Mouse (Mus musculus) heart, postnatal 0 days (tissue): ENCODE measurements around the gene Scamp5.

Experiments used
- CTCF ChIP-seq: IDR thresholded peaks from 2 replicates; pipeline ENCODE4 v1.5.1; 2016; ENCODE audit warnings: antibody characterized with exemption, control low read depth, low read depth
- EP300 ChIP-seq: IDR thresholded peaks from 2 replicates; pipeline ENCODE4 v1.6.1; 2016; ENCODE audit warnings: antibody characterized with exemption, low read depth

- TF ChIP-seq CTCF (no peak), EP300 (no peak)
These were observed 1.1 kb upstream of the Scamp5 start for GRCm38 (mm10) chr9:57468914-57469313.
